Mouse (Mus musculus): ENCODE measurements around the gene Auts2. TPM values are rescaled to one million over a fixed set of nuclear protein-coding genes. Genes with fewer than 3 reads are reported as not detected.

Gene Auts2
- polyA plus RNA-seq, 1 experiment from 2014 or later = 42.4 TPM

- Histone ChIP-seq H3K36me3 (replicated peaks) (no peaks in the 10 kb centered on the region), H3K27me3 (ENCODE audit: poor library complexity, severe bottlenecking) (no peaks in the 10 kb centered on the region), H3K4me3 (no peak overlapping the region), H3K27ac (no peak overlapping the region), H3K9me3 (no peaks in the 10 kb centered on the region), H3K4me1 (peaks cover 66% of the 10 kb centered on the region)
- no peak for DNase-seq (ENCODE audit: extremely low spot score, low spot score)
- WGBS = 92% methylated on average over 4 of the region's 4 CpGs
Measured at GRCm38 (mm10) chr5:132190190-132190589, 353.0 kb downstream of the Auts2 start.

GRCm38 (mm10) chr5:132186659-132187058 lies 356.5 kb downstream of the Auts2 start:
- Histone ChIP-seq H3K4me3 (peak overlapping the region; percentile 14; the same call in 1 of the 2 replicates), H3K9me3 (no peaks in the 10 kb centered on the region), H3K27ac (peak overlapping the region; percentile 75), H3K36me3 (replicated peaks) (0 out of 2 replicates have a peak, but pooled peaks cover 2% of the 10 kb centered on the region), H3K4me1 (peaks cover 74% of the 10 kb centered on the region), H3K27me3 (ENCODE audit: poor library complexity, severe bottlenecking) (no peaks in the 10 kb centered on the region)
- WGBS = 12% methylated on average over 3 of the region's 3 CpGs
- DNase-seq (ENCODE audit: extremely low spot score, low spot score) = no peak

DNA sequence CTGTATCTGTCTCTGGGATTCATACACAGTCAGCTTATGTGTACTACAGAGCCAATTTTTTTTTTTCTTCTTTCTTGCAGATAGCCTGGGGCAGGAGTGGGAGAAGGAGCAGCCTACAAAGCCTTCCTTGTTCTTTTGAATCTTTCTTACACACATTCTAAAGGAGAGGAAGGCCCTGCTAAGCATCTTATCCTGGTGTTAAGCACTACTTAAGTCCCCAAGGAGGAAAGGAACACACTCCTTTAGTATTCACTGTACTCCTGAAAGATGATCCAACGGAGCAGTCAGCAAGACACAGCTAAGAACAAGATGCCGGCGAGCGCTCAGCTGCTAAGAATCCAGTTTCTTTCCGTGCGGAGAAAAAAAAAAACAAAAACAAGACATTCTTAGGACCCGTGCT lies 356.9 kb downstream of the Auts2 start:
- 13% methylated on average over 7 of the region's 7 CpGs for WGBS
- Histone ChIP-seq H3K27me3 (ENCODE audit: poor library complexity, severe bottlenecking) (no peaks in the 10 kb centered on the region), H3K4me1 (peaks cover 73% of the 10 kb centered on the region), H3K9me3 (no peaks in the 10 kb centered on the region), H3K27ac (peak overlapping the region; percentile 75), H3K4me3 (peak overlapping the region; percentile 14; the same call in 1 of the 2 replicates), H3K36me3 (replicated peaks) (0 out of 2 replicates have a peak, but pooled peaks cover 4% of the 10 kb centered on the region)
- no peak for DNase-seq (ENCODE audit: extremely low spot score, low spot score)

DNA sequence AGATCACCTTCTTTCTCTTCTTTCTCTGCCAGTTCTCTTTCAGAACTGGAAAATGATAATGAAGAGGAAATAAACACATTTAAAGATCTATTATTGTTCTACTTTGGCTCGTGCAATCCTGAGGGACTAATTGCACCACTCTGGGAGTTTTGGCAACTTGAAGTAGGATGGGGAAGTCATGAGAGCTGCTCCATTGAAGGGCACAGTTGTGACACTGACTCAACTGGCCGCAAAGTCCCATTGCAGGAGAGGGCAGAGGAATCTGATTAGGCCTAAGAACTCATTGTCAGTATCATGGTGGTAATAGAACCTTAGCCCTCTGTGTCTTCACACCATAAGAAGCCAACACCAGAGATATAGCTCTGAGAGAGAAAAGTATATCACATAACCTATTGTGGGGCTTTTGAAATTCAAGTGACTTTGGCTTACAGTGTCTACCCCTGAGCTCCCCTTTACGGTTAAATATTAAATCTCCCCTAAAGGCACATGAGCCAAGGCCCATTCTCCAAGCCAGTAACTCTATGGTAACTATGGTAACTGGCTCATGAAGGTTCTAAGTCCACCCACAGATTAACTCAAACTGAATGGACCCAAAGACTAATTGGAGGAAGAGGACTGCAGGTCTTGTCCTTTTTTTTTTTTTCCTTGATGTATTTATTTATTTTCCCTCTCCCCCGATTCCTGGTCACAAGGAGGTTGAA lies 358.6 kb downstream of the Auts2 start:
- Histone ChIP-seq H3K4me1 (peaks cover 63% of the 10 kb centered on the region), H3K4me3 (no peak overlapping the region), H3K36me3 (replicated peaks) (0 out of 2 replicates have a peak, but pooled peaks cover 4% of the 10 kb centered on the region), H3K27me3 (ENCODE audit: poor library complexity, severe bottlenecking) (no peaks in the 10 kb centered on the region), H3K27ac (no peak overlapping the region), H3K9me3 (no peaks in the 10 kb centered on the region)
- DNase-seq (ENCODE audit: extremely low spot score, low spot score) = no peak
- WGBS = 70% methylated on average over 4 of the region's 4 CpGs

- 0 out of 2 replicates have a peak, but pooled peaks cover 4% of the 10 kb centered on the region for H3K36me3 ChIP-seq (replicated peaks)
- no peaks in the 10 kb centered on the region for H3K27me3 ChIP-seq (ENCODE audit: poor library complexity, severe bottlenecking)
- H3K4me3 ChIP-seq = no peak overlapping the region
- DNase-seq (ENCODE audit: extremely low spot score, low spot score) = no peak
- peaks cover 40% of the 10 kb centered on the region for H3K4me1 ChIP-seq
- no peak overlapping the region for H3K27ac ChIP-seq
- H3K9me3 ChIP-seq = no peaks in the 10 kb centered on the region
- WGBS = 86% methylated on average over 9 of the region's 9 CpGs
Measured at GRCm38 (mm10) chr5:132182077-132182476, 361.1 kb downstream of the Auts2 start.

GRCm38 (mm10) chr5:132170010-132170409 lies 373.1 kb downstream of the Auts2 start:
- Histone ChIP-seq H3K27me3 (ENCODE audit: poor library complexity, severe bottlenecking) (no peaks in the 10 kb centered on the region), H3K9me3 (no peaks in the 10 kb centered on the region), H3K27ac (no peak overlapping the region), H3K4me3 (no peak overlapping the region), H3K36me3 (replicated peaks) (no peaks in the 10 kb centered on the region), H3K4me1 (no peaks in the 10 kb centered on the region)
- no peak for DNase-seq (ENCODE audit: extremely low spot score, low spot score)
- WGBS = 91% methylated on average over 8 of the region's 8 CpGs

GRCm38 (mm10) chr5:132168805-132169204 lies 374.3 kb downstream of the Auts2 start:
- Histone ChIP-seq H3K27ac (no peak overlapping the region), H3K27me3 (ENCODE audit: poor library complexity, severe bottlenecking) (no peaks in the 10 kb centered on the region), H3K4me3 (no peak overlapping the region), H3K4me1 (no peaks in the 10 kb centered on the region), H3K36me3 (replicated peaks) (no peaks in the 10 kb centered on the region), H3K9me3 (no peaks in the 10 kb centered on the region)
- DNase-seq (ENCODE audit: extremely low spot score, low spot score) = no peak
- 84% methylated on average over 5 of the region's 5 CpGs for WGBS

DNA sequence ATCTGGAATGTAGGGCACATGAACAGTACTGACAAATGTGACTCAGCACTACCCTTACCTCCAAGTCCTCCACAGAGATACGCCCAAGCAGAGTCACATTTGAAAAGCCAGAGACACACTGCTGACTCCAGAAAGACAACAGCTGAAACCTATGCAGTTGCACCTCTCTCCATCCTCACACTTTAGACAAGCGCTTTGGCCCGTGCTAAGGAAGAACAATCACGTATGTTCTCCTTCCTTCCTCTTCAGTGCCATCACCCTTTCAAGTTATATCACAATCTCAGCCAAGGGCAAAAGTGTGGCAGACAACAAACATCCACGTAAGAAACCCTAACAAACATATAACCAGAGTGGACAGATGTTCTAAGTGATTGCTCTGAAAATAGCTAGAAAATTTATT lies 374.9 kb downstream of the Auts2 start:
- 93% methylated on average over 5 of the region's 5 CpGs for WGBS
- H3K9me3 ChIP-seq = no peaks in the 10 kb centered on the region
- DNase-seq (ENCODE audit: extremely low spot score, low spot score) = no peak
- H3K4me1 ChIP-seq = peaks cover 2% of the 10 kb centered on the region; the same call in 1 of the 2 replicates
- no peak overlapping the region for H3K4me3 ChIP-seq
- no peaks in the 10 kb centered on the region for H3K27me3 ChIP-seq (ENCODE audit: poor library complexity, severe bottlenecking)
- no peaks in the 10 kb centered on the region for H3K36me3 ChIP-seq (replicated peaks)
- no peak overlapping the region for H3K27ac ChIP-seq

- Histone ChIP-seq H3K4me3 (no peak overlapping the region), H3K4me1 (peaks cover 15% of the 10 kb centered on the region), H3K36me3 (replicated peaks) (no peaks in the 10 kb centered on the region), H3K9me3 (no peaks in the 10 kb centered on the region), H3K27ac (no peak overlapping the region), H3K27me3 (ENCODE audit: poor library complexity, severe bottlenecking) (no peaks in the 10 kb centered on the region)
- no peak for DNase-seq (ENCODE audit: extremely low spot score, low spot score)
- 88% methylated on average over 3 of the region's 3 CpGs for WGBS
Measured at GRCm38 (mm10) chr5:132166559-132166958, 376.6 kb downstream of the Auts2 start.

DNA sequence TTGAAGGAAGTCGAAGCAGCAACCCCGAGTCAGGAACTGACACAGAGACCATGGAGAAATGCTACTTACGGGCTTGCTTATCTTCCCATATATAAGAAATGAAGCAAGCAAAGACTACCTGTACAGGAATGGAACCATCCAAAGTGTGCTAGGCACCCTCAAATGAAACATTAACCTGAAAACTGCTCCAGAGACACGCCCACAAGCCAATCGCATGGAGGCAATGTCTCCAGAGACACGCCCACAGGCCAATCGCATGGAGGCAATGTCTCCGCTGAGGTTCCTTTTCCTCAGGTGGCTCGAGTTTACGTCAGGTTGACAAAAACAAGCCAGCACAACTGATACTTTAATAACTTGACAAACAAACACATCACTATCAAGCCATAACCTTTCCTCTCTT lies 379.2 kb downstream of the Auts2 start:
- Histone ChIP-seq H3K9me3 (no peaks in the 10 kb centered on the region), H3K27ac (no peak overlapping the region), H3K27me3 (ENCODE audit: poor library complexity, severe bottlenecking) (no peaks in the 10 kb centered on the region), H3K4me1 (peaks cover 21% of the 10 kb centered on the region), H3K4me3 (no peak overlapping the region), H3K36me3 (replicated peaks) (no peaks in the 10 kb centered on the region)
- 82% methylated on average over 10 of the region's 10 CpGs for WGBS
- DNase-seq (ENCODE audit: extremely low spot score, low spot score) = no peak

- H3K27me3 ChIP-seq (ENCODE audit: poor library complexity, severe bottlenecking) = no peaks in the 10 kb centered on the region
- DNase-seq (ENCODE audit: extremely low spot score, low spot score) = no peak
- peaks cover 21% of the 10 kb centered on the region for H3K4me1 ChIP-seq
- no peak overlapping the region for H3K4me3 ChIP-seq
- peak overlapping the region; percentile 44 for H3K27ac ChIP-seq
- WGBS = 62% methylated on average over 4 of the region's 4 CpGs
- no peaks in the 10 kb centered on the region for H3K36me3 ChIP-seq (replicated peaks)
- no peaks in the 10 kb centered on the region for H3K9me3 ChIP-seq
Measured at GRCm38 (mm10) chr5:132162206-132162533, 381.0 kb downstream of the Auts2 start.

DNA sequence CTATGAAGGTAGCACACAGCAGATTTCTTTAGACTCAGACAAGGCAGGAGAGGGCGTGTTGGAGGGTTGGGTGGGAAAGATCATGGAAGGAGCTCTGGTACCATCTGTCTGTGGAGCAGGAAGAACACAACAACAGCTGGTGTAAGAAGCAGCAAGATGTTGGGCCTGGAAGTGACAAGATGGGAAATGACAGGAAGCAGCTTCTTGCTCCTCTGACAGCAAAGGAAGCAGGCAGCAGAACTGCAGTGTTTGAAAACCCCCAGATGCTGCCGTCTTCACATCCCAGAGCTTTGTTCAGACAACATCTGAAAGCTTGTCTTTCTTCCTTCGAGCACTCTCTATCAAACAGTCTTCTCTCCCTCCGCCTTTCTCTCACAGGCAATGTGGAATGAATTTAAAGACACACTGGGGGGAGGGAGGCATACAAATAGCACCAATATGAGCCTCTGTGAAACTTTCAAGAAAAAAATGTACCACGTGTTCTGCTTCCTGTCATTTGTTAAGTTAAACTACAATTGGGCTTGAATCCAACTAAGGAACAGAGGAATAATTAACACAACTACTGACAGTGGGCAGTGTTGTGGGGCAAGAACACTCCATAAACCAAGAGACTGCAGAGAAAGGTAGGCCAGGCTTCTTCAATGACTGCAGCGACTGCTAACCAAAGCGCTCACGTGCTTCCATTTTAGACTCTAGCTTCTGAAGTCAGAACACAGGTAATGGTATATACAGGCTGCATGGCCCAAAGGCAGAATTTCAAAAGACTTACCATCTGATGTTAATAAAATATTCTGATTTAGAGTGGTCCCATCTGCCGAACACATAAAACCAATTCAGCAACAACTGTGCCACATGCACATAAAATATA lies 381.6 kb downstream of the Auts2 start:
- no peak overlapping the region for H3K4me3 ChIP-seq
- 70% methylated on average over 9 of the region's 9 CpGs for WGBS
- DNase-seq (ENCODE audit: extremely low spot score, low spot score) = no peak
- H3K27ac ChIP-seq = peak overlapping the region; percentile 56; the same call in 1 of the 2 replicates
- no peaks in the 10 kb centered on the region for H3K27me3 ChIP-seq (ENCODE audit: poor library complexity, severe bottlenecking)
- H3K36me3 ChIP-seq (replicated peaks) = no peaks in the 10 kb centered on the region
- no peaks in the 10 kb centered on the region for H3K9me3 ChIP-seq
- H3K4me1 ChIP-seq = peaks cover 21% of the 10 kb centered on the region

DNA sequence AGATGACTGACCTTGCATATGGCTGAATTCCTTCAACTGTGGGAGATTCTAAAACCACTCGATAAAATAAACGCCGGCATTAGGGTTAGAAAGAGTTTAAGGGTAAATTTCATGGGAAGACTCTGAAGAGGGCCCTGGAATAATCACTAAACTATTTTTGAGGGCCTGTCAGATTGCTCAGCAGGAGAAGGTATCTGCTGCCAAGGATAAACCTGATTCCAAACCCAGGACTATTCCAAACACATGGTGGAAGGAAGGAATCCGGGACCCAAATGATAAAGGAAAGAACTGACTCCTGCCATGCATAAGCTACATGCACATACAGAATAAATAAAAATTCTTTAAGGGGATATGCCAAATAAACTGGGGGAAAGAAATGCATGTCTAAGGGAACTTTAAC lies 399.0 kb downstream of the Auts2 start:
- no peak overlapping the region for H3K27ac ChIP-seq
- peaks cover 9% of the 10 kb centered on the region; the same call in 1 of the 2 replicates for H3K4me1 ChIP-seq
- no peaks in the 10 kb centered on the region for H3K36me3 ChIP-seq (replicated peaks)
- H3K27me3 ChIP-seq (ENCODE audit: poor library complexity, severe bottlenecking) = no peaks in the 10 kb centered on the region
- H3K9me3 ChIP-seq = no peaks in the 10 kb centered on the region
- 96% methylated on average over 4 of the region's 4 CpGs for WGBS
- no peak overlapping the region for H3K4me3 ChIP-seq
- DNase-seq (ENCODE audit: extremely low spot score, low spot score) = no peak

All from forebrain, embryonic 10.5 days (tissue).